Mouse (Mus musculus): ENCODE results near the gene Atg4c. TPM values are rescaled to one million over a fixed set of nuclear protein-coding genes. Genes with fewer than 3 reads are reported as not detected.

The Atg4c gene
- polyA plus RNA-seq, 1 experiment from 2014 or later, result 14.6 TPM

DNA sequence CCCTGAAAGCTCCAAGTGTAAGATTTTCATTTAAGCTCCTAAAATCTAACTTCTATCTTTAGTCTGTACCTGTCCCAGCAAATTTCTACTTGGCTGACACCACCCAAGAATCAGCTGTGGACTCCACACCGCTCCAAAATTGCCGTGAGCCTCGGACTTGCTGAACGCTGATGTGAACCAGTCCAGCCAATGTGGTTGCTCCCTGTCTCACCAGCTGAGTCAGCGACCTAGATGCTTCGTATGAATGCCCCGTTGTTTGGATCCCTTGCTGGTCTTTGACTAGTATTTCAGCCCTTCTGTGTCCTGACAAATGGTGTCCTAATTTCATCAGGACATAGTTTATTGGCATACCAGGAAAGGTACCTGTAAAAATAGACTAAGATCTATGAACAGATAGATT, 19.5 kb upstream of the Atg4c start:
- Histone ChIP-seq H3K4me3 (no peak overlapping the region), H3K36me3 (ENCODE audit: poor library complexity, severe bottlenecking) (no peaks in the 10 kb centered on the region), H3K27ac (no peak overlapping the region), H3K27me3 (no peaks in the 10 kb centered on the region), H3K4me1 (no peaks in the 10 kb centered on the region), H3K9ac (no peak overlapping the region), H3K4me2 (no peak overlapping the region), H3K9me3 (replicated peaks) (no peaks in the 10 kb centered on the region)
- 84% methylated on average over 7 of the region's 7 CpGs for WGBS
- no peak for ATAC-seq

DNA sequence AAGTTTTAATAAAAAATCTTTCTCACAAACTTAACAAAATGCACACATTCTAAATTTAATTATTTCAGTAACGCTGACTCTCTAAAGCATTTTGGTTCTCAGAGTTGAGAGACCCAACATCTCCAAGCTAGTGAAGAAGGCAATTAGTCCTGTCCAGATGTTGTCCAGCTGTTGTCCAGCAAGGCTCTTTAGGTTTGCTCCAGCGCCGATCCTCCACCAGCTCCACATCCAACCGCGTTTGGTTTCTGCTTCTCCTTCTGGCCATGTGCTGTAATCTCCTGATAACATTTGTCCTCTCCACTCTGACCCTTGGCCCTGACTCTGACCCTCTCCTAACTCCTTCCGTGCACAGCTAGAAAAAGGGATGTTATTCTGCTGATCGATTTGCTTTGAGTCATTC, 16.9 kb upstream of the Atg4c start:
- no peak overlapping the region for H3K27ac ChIP-seq
- H3K9ac ChIP-seq, result no peak overlapping the region
- WGBS, result 89% methylated on average over 7 of the region's 7 CpGs
- ATAC-seq, result no peak
- no peaks in the 10 kb centered on the region for H3K9me3 ChIP-seq (replicated peaks)
- no peak overlapping the region for H3K4me2 ChIP-seq
- H3K4me1 ChIP-seq, result 0 out of 2 replicates have a peak, but pooled peaks cover 5% of the 10 kb centered on the region
- H3K4me3 ChIP-seq, result no peak overlapping the region
- no peaks in the 10 kb centered on the region for H3K36me3 ChIP-seq (ENCODE audit: poor library complexity, severe bottlenecking)
- H3K27me3 ChIP-seq, result no peaks in the 10 kb centered on the region

DNA sequence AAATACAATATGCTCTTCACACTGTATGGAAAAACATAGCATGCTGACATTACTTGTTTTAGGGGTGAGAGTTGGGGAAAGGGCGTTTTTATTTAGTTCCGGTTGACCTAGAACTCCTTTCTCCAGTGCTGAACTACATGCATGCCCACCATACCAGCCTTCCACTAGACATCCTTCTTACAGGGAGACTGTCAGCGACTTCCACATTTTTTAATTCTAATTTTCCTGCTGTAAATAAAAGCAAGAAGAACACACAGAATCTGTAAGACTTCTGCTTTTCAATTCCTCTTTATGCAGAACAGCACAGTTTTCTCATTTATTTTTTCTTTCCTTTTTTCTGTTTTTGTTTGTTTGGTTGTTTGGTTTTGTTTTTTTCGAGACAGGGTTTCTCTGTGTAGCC, 16.5 kb upstream of the Atg4c start:
- 89% methylated on average over 4 of the region's 4 CpGs for WGBS
- Histone ChIP-seq H3K27me3 (no peaks in the 10 kb centered on the region), H3K4me1 (0 out of 2 replicates have a peak, but pooled peaks cover 5% of the 10 kb centered on the region), H3K9ac (no peak overlapping the region), H3K4me2 (no peak overlapping the region), H3K4me3 (no peak overlapping the region), H3K36me3 (ENCODE audit: poor library complexity, severe bottlenecking) (no peaks in the 10 kb centered on the region), H3K27ac (no peak overlapping the region), H3K9me3 (replicated peaks) (no peaks in the 10 kb centered on the region)
- ATAC-seq, result no peak

DNA sequence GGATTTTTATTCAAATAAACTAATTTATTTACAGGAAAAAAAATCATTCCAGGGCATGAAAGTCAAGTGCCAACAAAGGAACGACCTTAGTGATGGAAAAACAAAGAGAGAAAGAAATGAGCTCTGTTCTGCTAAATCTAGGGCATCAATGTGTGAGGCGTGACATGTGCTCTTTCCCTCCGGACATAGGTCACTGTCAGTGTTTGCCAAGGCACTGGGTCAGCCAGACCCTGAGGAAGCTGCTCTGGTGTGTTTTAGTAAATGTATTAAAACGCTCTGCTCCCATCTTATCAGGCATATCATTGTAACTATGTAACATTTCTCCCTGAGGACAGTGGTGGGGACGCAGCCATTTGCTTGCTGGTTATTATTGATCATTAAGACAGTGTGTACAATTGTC, 14.9 kb upstream of the Atg4c start:
- 89% methylated on average over 5 of the region's 5 CpGs for WGBS
- H3K9me3 ChIP-seq (replicated peaks), result no peaks in the 10 kb centered on the region
- ATAC-seq, result no peak
- H3K27me3 ChIP-seq, result no peaks in the 10 kb centered on the region
- no peak overlapping the region for H3K4me3 ChIP-seq
- no peak overlapping the region for H3K27ac ChIP-seq
- H3K9ac ChIP-seq, result no peak overlapping the region
- 0 out of 2 replicates have a peak, but pooled peaks cover 5% of the 10 kb centered on the region for H3K4me1 ChIP-seq
- H3K36me3 ChIP-seq (ENCODE audit: poor library complexity, severe bottlenecking), result no peaks in the 10 kb centered on the region
- H3K4me2 ChIP-seq, result no peak overlapping the region

DNA sequence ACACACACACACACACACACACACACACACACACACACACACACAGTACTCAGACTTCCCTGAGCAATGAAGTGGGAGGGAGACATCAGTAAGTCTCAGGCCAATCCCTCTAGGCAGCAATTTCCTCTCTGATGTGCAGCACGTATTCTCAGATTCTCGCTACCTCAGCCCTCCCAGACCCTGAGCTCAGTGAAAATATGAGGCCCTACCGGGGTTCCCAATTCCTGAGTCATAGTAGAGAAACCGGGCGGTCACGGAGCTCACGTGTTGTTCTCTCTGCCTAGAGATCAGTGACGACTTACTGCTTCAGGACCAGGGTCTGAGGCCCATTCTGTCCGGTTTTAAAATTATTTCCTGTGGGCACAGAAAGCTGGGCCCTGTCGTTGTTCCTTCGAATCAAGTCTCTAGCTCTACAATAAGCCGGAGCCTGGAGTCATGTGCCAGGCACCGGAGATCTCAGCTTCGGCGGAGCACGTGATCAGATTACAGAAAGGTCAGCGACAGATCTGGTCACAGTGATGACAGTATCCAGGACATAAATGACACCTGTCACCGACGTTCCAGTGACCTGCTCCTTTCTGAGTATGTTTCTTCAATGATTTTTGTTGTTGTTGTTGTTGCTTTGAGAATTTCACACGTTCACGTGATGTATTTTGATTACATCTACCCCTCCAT, 14.2 kb upstream of the Atg4c start:
- H3K27me3 ChIP-seq, result no peaks in the 10 kb centered on the region
- 60% methylated on average over 21 of the region's 21 CpGs for WGBS
- H3K36me3 ChIP-seq (ENCODE audit: poor library complexity, severe bottlenecking), result no peaks in the 10 kb centered on the region
- H3K4me1 ChIP-seq, result 0 out of 2 replicates have a peak, but pooled peaks cover 5% of the 10 kb centered on the region
- no peak overlapping the region for H3K4me2 ChIP-seq
- no peaks in the 10 kb centered on the region for H3K9me3 ChIP-seq (replicated peaks)
- H3K27ac ChIP-seq, result no peak overlapping the region
- no peak for ATAC-seq
- no peak overlapping the region for H3K4me3 ChIP-seq
- no peak overlapping the region for H3K9ac ChIP-seq

DNA sequence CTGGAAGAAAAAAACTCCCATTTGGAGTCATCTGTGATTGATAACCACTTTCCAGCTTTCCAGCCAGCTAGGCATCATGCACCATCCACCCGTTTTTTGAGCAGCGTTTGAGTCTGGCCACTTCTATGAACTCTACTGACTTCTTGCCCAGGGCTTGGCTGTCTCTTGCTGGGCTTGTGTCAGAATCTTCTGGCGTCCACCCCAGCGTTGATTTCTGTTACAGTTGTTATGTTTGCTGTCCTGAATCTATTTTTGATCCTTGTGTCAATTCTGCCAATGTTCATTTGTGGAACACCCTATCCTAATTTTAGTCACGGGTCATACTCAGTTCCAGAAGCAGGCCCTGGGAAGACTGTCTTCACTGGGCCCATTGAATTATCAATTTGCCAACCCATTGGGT, 12.8 kb upstream of the Atg4c start:
- WGBS, result 87% methylated on average over 5 of the region's 5 CpGs
- Histone ChIP-seq H3K4me2 (no peak overlapping the region), H3K27me3 (no peaks in the 10 kb centered on the region), H3K4me3 (no peak overlapping the region), H3K9me3 (replicated peaks) (no peaks in the 10 kb centered on the region), H3K9ac (no peak overlapping the region), H3K4me1 (0 out of 2 replicates have a peak, but pooled peaks cover 5% of the 10 kb centered on the region), H3K36me3 (ENCODE audit: poor library complexity, severe bottlenecking) (no peaks in the 10 kb centered on the region), H3K27ac (no peak overlapping the region)
- no peak for ATAC-seq

DNA sequence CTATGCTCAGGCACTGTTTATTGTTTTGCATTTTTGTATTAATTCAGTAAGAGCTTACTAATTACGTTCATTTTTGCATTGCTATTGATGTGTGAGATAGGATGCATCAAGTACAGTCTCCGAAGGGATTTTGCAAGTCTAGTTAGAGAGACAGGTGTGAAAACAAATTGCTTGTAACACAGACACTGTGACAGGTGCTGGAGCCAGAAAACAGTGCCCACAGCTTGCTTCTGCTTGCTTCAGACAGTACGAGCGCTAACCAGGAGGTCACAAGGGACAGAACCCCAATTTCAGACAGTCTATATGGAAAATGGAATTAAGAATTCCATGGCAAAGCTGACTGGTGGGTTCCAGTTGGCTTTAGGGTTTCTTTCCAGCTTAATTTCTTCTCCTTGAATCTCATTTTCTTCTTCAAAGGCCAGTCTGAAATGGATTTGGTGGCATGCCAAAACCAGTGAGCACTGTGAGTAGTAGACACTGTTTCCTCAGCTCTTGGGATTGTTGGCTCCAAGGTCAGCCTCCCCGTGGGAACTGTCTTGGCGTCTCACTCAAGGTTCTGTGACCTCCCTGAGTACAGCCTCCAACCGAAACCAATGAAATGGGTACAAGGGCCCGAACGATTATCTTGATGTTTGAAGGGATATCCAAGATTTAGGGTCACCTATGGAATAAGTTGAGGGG, 11.9 kb upstream of the Atg4c start:
- 64% methylated on average over 9 of the region's 9 CpGs for WGBS
- Histone ChIP-seq H3K4me3 (no peak overlapping the region), H3K9ac (no peak overlapping the region), H3K9me3 (replicated peaks) (no peaks in the 10 kb centered on the region), H3K4me2 (no peak overlapping the region), H3K27me3 (no peaks in the 10 kb centered on the region), H3K27ac (no peak overlapping the region), H3K36me3 (ENCODE audit: poor library complexity, severe bottlenecking) (no peaks in the 10 kb centered on the region), H3K4me1 (0 out of 2 replicates have a peak, but pooled peaks cover 5% of the 10 kb centered on the region)
- peak; percentile 53 for ATAC-seq

DNA sequence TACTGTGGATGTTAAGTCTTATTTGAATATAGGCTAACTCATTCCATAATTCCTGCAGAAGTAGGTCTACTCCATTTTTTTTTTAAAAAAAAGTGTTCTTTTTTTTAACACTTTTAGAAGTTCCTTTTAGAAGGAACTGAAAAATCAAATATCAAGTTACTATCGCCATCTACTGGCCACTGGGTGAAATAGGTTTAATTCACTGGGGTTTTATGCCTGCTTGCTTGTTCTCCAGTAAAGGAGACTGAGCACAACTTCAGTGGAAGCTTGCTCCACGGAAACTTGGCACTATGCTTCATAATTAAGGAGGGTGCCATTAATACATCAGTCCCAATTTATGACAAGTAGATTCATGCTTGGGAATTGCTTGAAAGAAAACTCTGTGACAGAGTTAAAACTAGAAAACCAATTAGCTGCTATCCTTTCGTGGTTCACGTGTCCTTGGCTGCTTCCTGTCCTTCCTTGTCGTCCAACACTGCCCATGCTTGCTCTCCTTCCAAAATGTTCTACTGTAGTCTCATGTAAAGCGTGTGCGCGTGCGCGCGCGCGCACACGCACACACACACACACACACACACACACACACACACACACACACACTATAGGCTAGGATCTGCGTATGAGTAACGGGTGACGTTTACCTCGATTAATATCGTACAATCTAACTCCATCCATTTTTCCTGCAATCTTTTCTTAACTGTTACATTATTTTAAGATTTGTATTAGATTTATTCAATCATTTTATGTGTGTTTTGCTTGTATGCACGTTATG, 10.9 kb upstream of the Atg4c start:
- no peaks in the 10 kb centered on the region for H3K36me3 ChIP-seq (ENCODE audit: poor library complexity, severe bottlenecking)
- no peaks in the 10 kb centered on the region for H3K27me3 ChIP-seq
- 0 out of 2 replicates have a peak, but pooled peaks cover 5% of the 10 kb centered on the region for H3K4me1 ChIP-seq
- no peaks in the 10 kb centered on the region for H3K9me3 ChIP-seq (replicated peaks)
- 84% methylated on average over 20 of the region's 20 CpGs for WGBS
- H3K9ac ChIP-seq, result no peak overlapping the region
- peak; percentile 73; the same call in 1 of the 2 replicates for ATAC-seq
- H3K27ac ChIP-seq, result no peak overlapping the region
- no peak overlapping the region for H3K4me2 ChIP-seq
- no peak overlapping the region for H3K4me3 ChIP-seq

DNA sequence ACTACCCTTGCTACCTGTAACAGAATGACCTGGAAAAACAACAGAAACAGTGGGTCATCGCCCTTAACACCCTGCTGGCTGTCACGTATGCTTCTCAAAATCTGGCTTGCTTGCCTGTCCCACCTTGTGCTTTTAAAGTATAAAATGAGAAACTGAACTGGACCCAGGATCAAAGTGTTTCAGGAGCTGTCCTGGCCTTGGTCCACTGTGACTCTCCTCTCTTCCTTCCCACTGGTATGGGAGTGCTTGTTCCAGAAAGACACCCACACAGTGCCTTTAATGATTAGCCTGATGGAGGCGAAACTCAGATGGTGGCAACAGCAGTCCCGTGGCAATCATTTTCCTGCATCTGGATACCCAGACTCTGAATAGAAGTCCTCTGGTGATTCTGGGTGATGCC, 9.1 kb upstream of the Atg4c start:
- 71% methylated on average over 4 of the region's 4 CpGs for WGBS
- no peak for ATAC-seq
- H3K9me3 ChIP-seq (replicated peaks), result no peaks in the 10 kb centered on the region

DNA sequence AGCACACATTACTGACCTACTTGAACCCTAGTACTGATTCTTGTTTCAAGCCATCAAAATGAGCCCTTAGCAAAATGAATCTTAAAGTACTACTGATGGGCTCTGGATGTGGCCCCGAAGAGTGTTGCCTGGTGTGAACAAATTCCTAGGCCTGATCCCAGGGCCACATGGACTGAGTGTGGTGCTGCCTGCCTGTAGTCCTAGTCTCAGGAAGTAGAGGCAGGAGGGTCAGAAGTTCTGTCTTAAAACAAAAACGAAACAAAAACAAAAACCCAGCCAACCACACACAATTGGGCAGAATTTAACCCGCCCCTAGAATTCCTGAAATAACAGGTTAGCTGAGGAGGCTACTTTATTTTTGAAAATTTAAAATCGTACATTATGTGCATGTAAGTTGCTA, 8.4 kb upstream of the Atg4c start:
- H3K9ac ChIP-seq, result no peak overlapping the region
- no peak overlapping the region for H3K4me2 ChIP-seq
- ATAC-seq, result no peak
- H3K9me3 ChIP-seq (replicated peaks), result no peaks in the 10 kb centered on the region
- H3K27me3 ChIP-seq, result no peaks in the 10 kb centered on the region
- H3K36me3 ChIP-seq (ENCODE audit: poor library complexity, severe bottlenecking), result no peaks in the 10 kb centered on the region
- H3K27ac ChIP-seq, result no peak overlapping the region
- H3K4me1 ChIP-seq, result 0 out of 2 replicates have a peak, but pooled peaks cover 5% of the 10 kb centered on the region
- H3K4me3 ChIP-seq, result no peak overlapping the region
- WGBS, result 85% methylated on average over 4 of the region's 4 CpGs

More for the DNA sequence above, 9.1 kb upstream of the Atg4c start:
- Histone ChIP-seq H3K36me3 (ENCODE audit: poor library complexity, severe bottlenecking) (no peaks in the 10 kb centered on the region), H3K4me1 (0 out of 2 replicates have a peak, but pooled peaks cover 5% of the 10 kb centered on the region), H3K27me3 (no peaks in the 10 kb centered on the region), H3K27ac (no peak overlapping the region), H3K4me2 (no peak overlapping the region), H3K4me3 (no peak overlapping the region), H3K9ac (no peak overlapping the region)

DNA sequence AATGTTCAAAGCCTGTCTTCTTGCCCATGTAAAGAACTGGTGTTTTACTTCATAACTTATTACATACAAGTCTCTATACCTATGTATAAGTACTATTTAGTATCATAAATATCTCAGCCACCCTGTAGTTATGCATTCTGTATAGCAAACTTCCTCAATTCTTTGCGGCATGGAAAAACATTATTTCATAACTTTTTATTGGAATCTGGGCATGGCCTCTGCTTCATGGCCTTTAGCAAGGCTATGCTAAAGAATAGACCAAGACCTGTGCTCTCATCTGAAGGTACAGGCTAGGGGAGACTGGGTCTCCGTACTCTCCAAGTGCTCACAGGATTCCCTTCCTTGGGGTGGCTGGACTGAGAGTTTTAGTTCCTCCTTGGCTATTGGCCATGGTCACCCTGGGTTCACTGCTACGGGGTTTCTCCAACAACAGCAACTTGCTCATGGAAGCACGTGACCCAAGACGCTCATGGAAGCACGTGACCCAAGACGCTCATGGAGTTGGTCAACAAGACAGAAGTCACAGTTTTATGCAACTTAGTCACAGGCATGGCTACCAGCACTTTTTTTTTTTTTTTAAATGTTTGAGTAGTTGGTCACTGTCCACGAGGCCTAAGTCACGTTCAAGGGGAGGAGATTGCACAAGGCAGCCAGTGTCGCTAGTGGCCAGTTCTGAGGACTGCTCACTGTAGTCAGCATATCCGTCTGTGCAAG, 7.2 kb upstream of the Atg4c start:
- Histone ChIP-seq H3K27me3 (no peaks in the 10 kb centered on the region), H3K9me3 (replicated peaks) (no peaks in the 10 kb centered on the region), H3K36me3 (ENCODE audit: poor library complexity, severe bottlenecking) (no peaks in the 10 kb centered on the region), H3K9ac (no peak overlapping the region), H3K4me1 (0 out of 2 replicates have a peak, but pooled peaks cover 3% of the 10 kb centered on the region), H3K4me3 (no peak overlapping the region), H3K4me2 (no peak overlapping the region), H3K27ac (no peak overlapping the region)
- 90% methylated on average over 11 of the region's 11 CpGs for whole genome bisulfite sequencing
- ATAC-seq, result no peak

All from forebrain, embryonic 13.5 days (tissue).